Mouse (Mus musculus) kidney, embryonic 16.5 days (tissue): ENCODE measurements around the gene Cys1. TPM values are rescaled to one million over a fixed set of nuclear protein-coding genes. Genes with fewer than 3 reads are reported as not detected.

Experiments
- ATAC-seq: fragments of 200-750 bp; cut with Nextera tagmentation; 2 replicates; pipeline ENCODE4 v1.8.0; 2017; ENCODE audit warnings: moderate TSS enrichment; ENCODE audit not compliant: low FRiP score, low TSS enrichment
- H3K27ac ChIP-seq: fragments of 300-500 bp; sonication (generic); 2 replicates; pipeline ENCODE4 v1.5.1; 2014; ENCODE audit warnings: low read length
- H3K27me3 ChIP-seq: fragments of 300-500 bp; sonication (generic); 2 replicates; pipeline ENCODE4 v1.6.1; 2014; ENCODE audit warnings: low read length, control low read depth, mixed read lengths; ENCODE audit not compliant: insufficient read depth
- H3K36me3 ChIP-seq: fragments of 300-500 bp; sonication (generic); 2 replicates; pipeline ENCODE4 v1.6.1; 2014; ENCODE audit warnings: low read length, control low read depth, mixed read lengths; ENCODE audit not compliant: insufficient read depth
- H3K4me1 ChIP-seq: fragments of 300-500 bp; sonication (generic); 2 replicates; pipeline ENCODE4 v1.6.1; 2014; ENCODE audit warnings: low read length, control low read depth, mixed read lengths; ENCODE audit not compliant: insufficient read depth
- H3K4me2 ChIP-seq: fragments of 300-500 bp; sonication (generic); replicated peaks from 2 replicates; pipeline ENCODE4 v1.6.1; 2014; ENCODE audit warnings: low read depth, low read length
- H3K4me3 ChIP-seq: fragments of 300-500 bp; sonication (generic); 2 replicates; pipeline ENCODE4 v1.5.1; 2014; ENCODE audit warnings: mild to moderate bottlenecking, low read length
- H3K9ac ChIP-seq: fragments of 300-500 bp; sonication (generic); replicated peaks from 2 replicates; pipeline ENCODE4 v1.6.1; 2014; ENCODE audit warnings: low read length
- H3K9me3 ChIP-seq: fragments of 300-500 bp; sonication (generic); 2 replicates; pipeline ENCODE4 v1.6.1; 2016; ENCODE audit warnings: low read length, control low read depth
- WGBS: fragments of 180-500 bp; shearing (Covaris S2); extraction: QIAGEN DNeasy Blood & Tissue Kit; methylation state at CpG from one replicate; pipeline ENCODE4 v1.1.7; 2014; 5-methylcytosine and 5-hydroxymethylcytosine counted together
- polyA plus RNA-seq: library from polyadenylated mRNA; unstranded; fragments of >200 nt; fragmentation: Nextera tagmentation; extraction: Ambion mirVana; gene quantifications from 2 replicates; pipeline ENCODE4 v1.2.1, GENCODE M21; 2015

Gene Cys1
- polyA plus RNA-seq, 1 experiment from 2014 or later: 11.1 TPM

DNA sequence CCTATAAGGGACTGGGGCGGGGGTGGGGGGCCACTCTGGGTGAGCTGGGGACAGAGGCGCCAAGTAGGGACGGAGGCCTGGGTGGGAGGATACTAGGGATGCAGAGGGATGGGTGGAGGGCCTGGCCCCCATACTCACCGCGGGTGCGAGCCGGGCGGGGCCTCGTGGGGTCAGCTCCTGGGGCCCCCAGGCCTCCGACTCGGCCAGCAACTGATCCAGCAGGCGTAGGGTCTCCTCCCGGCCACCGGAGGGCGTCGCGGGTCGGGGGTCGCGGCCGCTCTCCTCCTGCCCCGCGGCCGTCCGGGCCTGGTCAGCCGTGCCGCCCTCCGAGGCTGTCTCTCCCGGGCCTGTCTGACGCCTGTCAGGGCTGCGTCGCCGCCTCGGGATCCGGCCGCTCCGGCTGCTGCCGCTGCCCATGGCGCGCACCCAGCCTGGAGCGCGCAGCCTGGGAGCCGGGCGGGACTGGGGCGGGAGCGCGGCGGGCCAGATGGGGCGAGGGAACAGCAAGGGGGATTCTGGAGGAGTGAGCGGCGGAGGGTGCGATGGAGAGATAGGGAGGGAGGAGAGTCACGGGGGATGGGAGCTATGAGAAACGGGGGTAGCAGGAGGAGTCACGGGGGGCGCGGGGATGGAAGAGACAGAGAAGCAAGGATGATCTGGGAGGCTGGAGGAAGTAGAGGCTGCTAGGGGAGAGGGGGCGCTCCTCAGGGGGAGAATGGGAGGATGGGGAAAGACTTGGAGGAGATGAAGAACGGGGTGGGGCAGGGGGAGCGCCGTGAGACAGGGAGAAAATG lies 924 bp downstream of the Cys1 start:
- H3K27me3 ChIP-seq: peaks cover 11% of the 10 kb centered on the region; the same call in 1 of the 2 replicates
- peak; percentile 19 for ATAC-seq
- H3K9me3 ChIP-seq: no peaks in the 10 kb centered on the region
- H3K9ac ChIP-seq: peak overlapping the region; percentile 82
- peak overlapping the region; percentile 92 for H3K4me2 ChIP-seq
- under 1% methylated on average over 54 of the region's 61 CpGs for WGBS
- peaks cover 32% of the 10 kb centered on the region for H3K4me1 ChIP-seq
- H3K27ac ChIP-seq: peak overlapping the region; percentile 86
- H3K4me3 ChIP-seq: peak overlapping the region; percentile 63
- no peaks in the 10 kb centered on the region for H3K36me3 ChIP-seq

DNA sequence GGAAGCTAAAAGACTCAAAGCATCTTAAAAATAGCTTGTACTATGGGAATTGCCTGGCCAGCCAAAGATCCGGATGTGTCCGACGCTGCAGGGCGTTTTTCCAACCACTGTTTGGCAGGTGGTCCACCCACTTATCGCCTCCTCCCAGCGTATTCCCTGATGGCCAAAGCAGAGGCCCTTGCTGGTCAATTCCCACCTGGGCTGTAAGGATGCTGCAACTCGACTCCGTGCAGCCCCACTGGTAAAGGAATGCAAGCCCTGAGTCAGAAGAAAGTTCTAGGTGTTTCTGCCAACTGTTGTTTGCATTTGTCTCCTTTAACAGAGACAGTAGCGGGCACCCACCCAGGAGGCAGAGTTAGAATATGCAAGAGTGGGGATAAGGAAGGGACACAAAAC lies 1.5 kb downstream of the Cys1 start:
- ATAC-seq: peak; percentile 0; the same call in 1 of the 2 replicates
- Histone ChIP-seq H3K27me3 (peaks cover 11% of the 10 kb centered on the region; the same call in 1 of the 2 replicates), H3K36me3 (no peaks in the 10 kb centered on the region), H3K9ac (peak overlapping the region; percentile 82), H3K9me3 (no peaks in the 10 kb centered on the region), H3K27ac (peak overlapping the region; percentile 86), H3K4me1 (peaks cover 28% of the 10 kb centered on the region), H3K4me2 (peak overlapping the region; percentile 92), H3K4me3 (peak overlapping the region; percentile 63)
- 12% methylated on average over 9 of the region's 9 CpGs for WGBS

DNA sequence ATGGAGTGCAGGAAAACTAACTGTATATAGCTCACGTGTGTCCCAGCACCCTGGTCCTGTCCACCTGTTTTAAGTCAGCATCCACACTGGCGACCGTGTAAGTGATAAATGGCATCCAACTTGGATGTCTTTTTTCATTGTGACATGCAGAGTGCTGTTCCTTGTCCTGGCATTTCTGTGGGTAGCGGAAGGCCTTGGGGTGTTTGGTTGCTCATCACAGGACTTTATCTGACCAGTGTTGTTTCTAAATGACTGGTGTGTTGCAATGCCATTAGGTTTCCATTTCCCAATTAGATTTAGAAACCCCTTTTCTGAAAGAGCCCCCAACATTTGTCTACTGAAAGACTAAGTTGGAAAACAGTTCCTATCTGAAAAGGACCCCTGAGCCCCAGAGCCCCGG lies 19.5 kb downstream of the Cys1 start:
- H3K4me1 ChIP-seq: peaks cover 3% of the 10 kb centered on the region; the same call in 1 of the 2 replicates
- ATAC-seq: no peak
- H3K27ac ChIP-seq: no peak overlapping the region
- no peak overlapping the region for H3K4me2 ChIP-seq
- H3K4me3 ChIP-seq: no peak overlapping the region
- 84% methylated on average over 5 of the region's 5 CpGs for WGBS
- no peak overlapping the region for H3K9ac ChIP-seq
- H3K27me3 ChIP-seq: no peaks in the 10 kb centered on the region
- H3K9me3 ChIP-seq: no peaks in the 10 kb centered on the region
- peaks cover 50% of the 10 kb centered on the region for H3K36me3 ChIP-seq

DNA sequence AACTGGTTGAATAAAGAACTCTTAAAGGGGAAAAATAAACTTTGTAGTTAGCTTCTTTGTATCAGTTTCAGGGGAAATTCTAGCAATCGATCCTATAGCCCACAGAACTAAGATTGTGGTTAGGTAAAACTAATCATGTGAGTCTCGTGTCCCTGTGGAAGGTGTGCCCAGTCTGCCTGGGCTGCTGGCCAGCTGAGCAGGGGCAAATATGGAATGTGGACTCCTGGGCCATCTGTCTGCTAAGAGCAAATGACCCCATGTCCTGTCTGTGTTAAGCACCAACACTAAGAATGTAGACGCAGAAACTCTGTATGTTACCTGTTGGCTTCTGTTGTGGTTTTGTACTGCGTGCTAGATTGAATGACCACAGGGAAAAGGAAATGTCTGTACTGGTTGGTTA lies 20.5 kb downstream of the Cys1 start:
- Histone ChIP-seq H3K9ac (no peak overlapping the region), H3K36me3 (peaks cover 49% of the 10 kb centered on the region), H3K9me3 (no peaks in the 10 kb centered on the region), H3K4me1 (peaks cover 11% of the 10 kb centered on the region), H3K4me3 (no peak overlapping the region), H3K27me3 (no peaks in the 10 kb centered on the region), H3K4me2 (no peak overlapping the region), H3K27ac (no peak overlapping the region)
- WGBS: 82% methylated on average over 4 of the region's 4 CpGs
- no peak for ATAC-seq

DNA sequence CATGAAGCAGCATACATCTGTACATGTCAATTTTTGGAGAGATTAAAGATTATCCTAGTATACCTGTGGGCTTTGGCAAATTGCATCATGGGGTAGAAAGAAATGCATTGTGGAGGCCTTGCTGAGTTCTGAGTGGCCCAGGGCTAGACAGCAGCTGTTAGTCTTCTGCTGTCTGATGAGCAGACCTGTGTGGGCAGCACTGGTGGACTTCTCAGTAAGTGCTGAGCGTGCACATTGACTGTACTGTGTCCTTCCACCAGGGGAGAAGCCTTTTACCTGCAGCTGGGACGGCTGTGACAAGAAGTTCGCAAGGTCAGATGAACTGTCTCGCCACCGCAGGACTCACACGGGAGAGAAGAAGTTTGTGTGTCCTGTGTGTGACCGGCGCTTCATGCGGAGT lies 21.7 kb downstream of the Cys1 start:
- ATAC-seq: no peak
- no peak overlapping the region for H3K4me3 ChIP-seq
- peaks cover 14% of the 10 kb centered on the region for H3K4me1 ChIP-seq
- no peak overlapping the region for H3K27ac ChIP-seq
- no peaks in the 10 kb centered on the region for H3K27me3 ChIP-seq
- H3K4me2 ChIP-seq: no peak overlapping the region
- no peak overlapping the region for H3K9ac ChIP-seq
- whole genome bisulfite sequencing: 80% methylated on average over 9 of the region's 9 CpGs
- H3K36me3 ChIP-seq: peaks cover 52% of the 10 kb centered on the region
- no peaks in the 10 kb centered on the region for H3K9me3 ChIP-seq

DNA sequence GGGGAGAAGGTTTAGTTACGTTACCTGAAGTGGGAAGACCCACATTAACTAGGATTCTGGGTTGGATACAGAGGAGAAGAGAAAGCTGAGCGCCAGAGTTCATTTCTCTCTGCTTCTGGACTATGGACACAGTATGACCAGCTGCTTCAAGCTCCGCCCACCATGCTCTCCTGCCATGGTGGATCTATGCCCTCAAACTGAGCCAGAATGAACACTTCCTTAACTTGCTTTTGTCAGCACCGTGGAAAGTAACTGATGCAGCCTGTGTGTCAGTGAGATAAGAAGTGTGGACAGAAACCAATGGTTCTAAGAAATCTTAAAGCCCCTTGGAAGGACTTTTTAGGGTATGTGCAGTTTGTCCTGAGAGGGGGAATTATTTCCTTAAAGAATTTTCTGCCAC lies 22.6 kb downstream of the Cys1 start:
- 90% methylated on average over 4 of the region's 4 CpGs for WGBS
- no peak overlapping the region for H3K27ac ChIP-seq

DNA sequence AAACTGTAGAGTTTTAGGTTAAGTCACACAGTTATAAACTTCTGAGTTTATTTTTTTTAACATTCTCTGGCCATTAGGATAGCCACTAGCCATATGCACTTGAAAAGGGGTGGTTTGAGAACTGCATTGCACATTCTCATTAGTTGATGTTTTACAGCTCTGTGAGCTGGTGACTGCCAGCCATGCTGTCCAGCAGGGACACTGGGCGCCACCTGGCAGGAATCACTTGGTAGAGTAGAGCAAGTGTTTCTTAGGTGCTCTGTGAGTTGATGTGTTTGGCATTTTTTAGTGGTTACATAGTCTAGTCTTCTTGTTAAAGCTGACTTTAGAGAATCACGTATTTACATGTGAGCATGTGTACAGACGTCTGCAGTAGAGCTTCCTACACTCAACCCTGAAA lies 25.2 kb downstream of the Cys1 start:
- no peak for ATAC-seq
- H3K4me1 ChIP-seq: peaks cover 37% of the 10 kb centered on the region

More for the DNA sequence above, 22.6 kb downstream of the Cys1 start:
- H3K9ac ChIP-seq: no peak overlapping the region
- no peak for ATAC-seq
- no peaks in the 10 kb centered on the region for H3K27me3 ChIP-seq
- H3K9me3 ChIP-seq: no peaks in the 10 kb centered on the region
- H3K4me1 ChIP-seq: peaks cover 18% of the 10 kb centered on the region
- no peak overlapping the region for H3K4me3 ChIP-seq
- no peak overlapping the region for H3K4me2 ChIP-seq
- peaks cover 55% of the 10 kb centered on the region for H3K36me3 ChIP-seq

DNA sequence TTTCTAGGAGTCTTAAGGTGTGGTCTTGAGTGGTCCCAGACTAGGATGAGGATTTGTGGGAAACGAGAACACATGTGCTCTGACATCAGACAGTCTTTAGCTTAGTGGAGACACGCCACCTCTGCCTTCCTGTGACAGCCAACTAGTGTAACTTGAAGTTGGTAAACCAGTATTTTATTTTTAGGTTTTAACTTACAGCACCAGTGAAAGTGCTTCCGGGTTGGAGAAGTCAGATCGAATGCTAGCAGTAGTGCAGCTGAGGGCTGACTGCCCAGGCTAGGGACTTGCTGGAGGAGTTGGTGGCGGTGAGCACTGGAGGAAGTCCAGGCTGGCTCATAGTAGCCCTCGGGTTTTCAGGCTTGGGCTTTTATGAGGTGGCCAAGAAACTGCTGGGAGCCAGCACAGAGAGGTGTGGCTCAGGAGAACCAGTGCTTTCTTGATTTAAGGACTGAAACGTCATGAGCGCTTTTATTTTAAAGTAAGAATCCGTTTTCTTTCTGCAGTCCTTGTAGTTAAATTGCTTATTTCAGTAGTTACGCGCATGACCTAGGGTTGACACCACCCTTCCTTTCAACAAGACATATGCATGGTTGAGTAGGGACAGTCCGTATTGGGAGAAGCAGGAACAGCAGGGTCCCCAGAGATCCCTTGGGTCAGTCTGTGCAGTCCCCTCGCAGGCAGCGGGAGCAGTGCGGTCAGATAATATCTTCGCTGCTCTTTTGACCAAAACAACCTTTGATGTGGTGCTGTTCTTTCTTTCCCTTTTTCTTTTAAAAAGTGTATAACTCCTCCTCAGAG lies 27.3 kb downstream of the Cys1 start:
- H3K4me1 ChIP-seq: peaks cover 45% of the 10 kb centered on the region
- H3K27me3 ChIP-seq: no peaks in the 10 kb centered on the region
- H3K9me3 ChIP-seq: no peaks in the 10 kb centered on the region
- ATAC-seq: no peak
- no peak overlapping the region for H3K9ac ChIP-seq
- no peak overlapping the region for H3K4me3 ChIP-seq
- H3K36me3 ChIP-seq: peaks cover 39% of the 10 kb centered on the region
- H3K27ac ChIP-seq: no peak overlapping the region
- no peak overlapping the region for H3K4me2 ChIP-seq
- 65% methylated on average over 16 of the region's 16 CpGs for WGBS

More for the DNA sequence above, 25.2 kb downstream of the Cys1 start:
- H3K27ac ChIP-seq: no peak overlapping the region
- peaks cover 53% of the 10 kb centered on the region for H3K36me3 ChIP-seq
- no peak overlapping the region for H3K4me2 ChIP-seq
- no peak overlapping the region for H3K9ac ChIP-seq
- H3K4me3 ChIP-seq: no peak overlapping the region
- WGBS: 79% methylated on average over 3 of the region's 3 CpGs
- H3K9me3 ChIP-seq: no peaks in the 10 kb centered on the region
- H3K27me3 ChIP-seq: no peaks in the 10 kb centered on the region

DNA sequence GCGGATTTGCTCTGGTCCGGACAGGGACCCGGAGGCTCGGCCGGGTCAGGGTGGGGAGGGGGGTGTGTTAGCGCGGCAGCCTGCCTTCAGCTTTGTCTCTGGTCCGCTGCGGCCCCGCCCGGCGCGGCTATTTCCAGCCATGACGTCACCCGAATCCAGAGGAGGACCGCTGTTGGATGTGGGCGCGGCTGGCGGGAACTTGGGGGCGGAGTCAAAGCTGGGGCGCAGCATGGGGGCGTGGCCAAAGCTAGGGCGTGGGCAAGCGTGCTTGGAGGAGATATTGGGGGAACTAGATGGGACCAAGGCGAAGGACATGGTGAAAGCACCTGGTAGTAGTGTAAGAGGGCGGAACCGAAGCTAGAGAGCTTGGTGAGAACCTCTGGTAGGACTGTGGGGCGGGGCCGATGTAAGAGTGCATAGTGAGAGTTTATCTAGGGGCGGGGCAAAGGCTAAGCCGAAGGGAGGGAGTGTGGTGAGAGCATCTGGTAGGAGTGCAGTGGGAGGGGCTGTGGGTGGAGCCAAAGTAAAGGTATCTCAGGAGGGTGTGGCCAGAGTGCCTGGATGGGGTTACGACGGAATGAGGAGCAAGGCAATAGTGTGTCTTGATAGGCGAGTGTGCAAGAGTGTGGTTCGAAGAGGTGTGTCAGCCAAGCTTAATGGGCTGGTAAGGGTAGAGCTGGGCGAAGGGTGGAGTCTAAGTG lies 29.8 kb downstream of the Cys1 start:
- no peaks in the 10 kb centered on the region for H3K9me3 ChIP-seq
- WGBS: under 1% methylated on average over 36 of the region's 36 CpGs
- peak overlapping the region; percentile 97 for H3K27ac ChIP-seq
- H3K27me3 ChIP-seq: no peaks in the 10 kb centered on the region
- peak overlapping the region; percentile 93 for H3K4me3 ChIP-seq
- peaks cover 40% of the 10 kb centered on the region for H3K4me1 ChIP-seq
- ATAC-seq: peak; percentile 87
- H3K36me3 ChIP-seq: peaks cover 24% of the 10 kb centered on the region
- peak overlapping the region; percentile 70 for H3K4me2 ChIP-seq
- peak overlapping the region; percentile 95 for H3K9ac ChIP-seq
